Mouse (Mus musculus): ENCODE results near the gene Aprt. TPM values are rescaled to one million over a fixed set of nuclear protein-coding genes. Genes with fewer than 3 reads are reported as not detected.

Gene Aprt
- total and polyA plus RNA-seq, 2 experiments from 2014 or later = 97.2 to 157 TPM

DNA sequence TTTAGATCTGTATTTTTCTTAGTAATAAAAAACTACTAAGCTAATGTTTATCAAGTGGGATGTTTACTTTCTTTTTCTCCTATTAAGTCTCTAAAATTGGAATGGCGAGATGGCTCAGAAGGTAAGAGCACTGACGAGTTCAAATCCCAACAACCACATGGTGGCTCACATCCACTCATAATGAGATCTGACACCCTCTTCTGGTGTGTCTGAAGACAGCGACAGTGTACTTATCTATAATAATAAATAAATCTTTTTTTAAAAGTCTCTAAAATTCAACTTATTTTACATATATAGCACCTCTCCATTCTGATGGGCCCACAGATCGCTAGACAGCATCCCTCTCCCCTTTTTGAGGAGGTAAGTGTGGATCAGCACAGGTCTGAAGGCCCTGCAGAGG lies 33.5 kb upstream of the Aprt start:
- Histone ChIP-seq H3K27me3 (ENCODE audit: insufficient read depth, low read length) (no peaks in the 10 kb centered on the region), H3K9ac (replicated peaks; ENCODE audit: low read length, poor library complexity, severe bottlenecking) (no peak overlapping the region; the same call in 1 of the 2 replicates), H3K36me3 (ENCODE audit: insufficient read depth, low read length) (peaks cover 8% of the 10 kb centered on the region; the same call in 1 of the 2 replicates), H3K4me2 (ENCODE audit: low read depth, low read length, poor library complexity, severe bottlenecking) (peak overlapping the region; percentile 70), H3K9me3 (ENCODE audit: low read length) (no peaks in the 10 kb centered on the region), H3K4me1 (ENCODE audit: insufficient read depth, low read length) (peaks cover 6% of the 10 kb centered on the region; the same call in 1 of the 2 replicates), H3K4me3 (ENCODE audit: low read depth, low read length) (peak overlapping the region; percentile 75), H3K27ac (ENCODE audit: low read depth, low read length) (no peak overlapping the region)
- WGBS = 43% methylated on average over 4 of the region's 4 CpGs
- DNase-seq (ENCODE audit: low spot score) (no peak), ATAC-seq (ENCODE audit: low FRiP score) (no peak)
- peak; percentile 42 for TF ChIP-seq CTCF (IDR thresholded peaks at IDR 0.05)

- Histone ChIP-seq H3K4me2 (ENCODE audit: low read depth, low read length, poor library complexity, severe bottlenecking) (no peak overlapping the region), H3K27me3 (ENCODE audit: insufficient read depth, low read length) (no peaks in the 10 kb centered on the region), H3K9ac (replicated peaks; ENCODE audit: low read length, poor library complexity, severe bottlenecking) (no peak overlapping the region), H3K4me3 (ENCODE audit: low read depth, low read length) (no peak overlapping the region), H3K36me3 (ENCODE audit: insufficient read depth, low read length) (0 out of 2 replicates have a peak, but pooled peaks cover 4% of the 10 kb centered on the region), H3K9me3 (ENCODE audit: low read length) (no peaks in the 10 kb centered on the region), H3K27ac (ENCODE audit: low read depth, low read length) (no peak overlapping the region), H3K4me1 (ENCODE audit: insufficient read depth, low read length) (no peaks in the 10 kb centered on the region)
- no peak for TF ChIP-seq CTCF (IDR thresholded peaks at IDR 0.05)
- 83% methylated on average over 11 of the region's 12 CpGs for WGBS
- DNase-seq (ENCODE audit: low spot score) = no peak
- no peak for ATAC-seq (ENCODE audit: low FRiP score)
Observed at GRCm38 (mm10) chr8:122606810-122607209, 30.1 kb upstream of the Aprt start.

DNA sequence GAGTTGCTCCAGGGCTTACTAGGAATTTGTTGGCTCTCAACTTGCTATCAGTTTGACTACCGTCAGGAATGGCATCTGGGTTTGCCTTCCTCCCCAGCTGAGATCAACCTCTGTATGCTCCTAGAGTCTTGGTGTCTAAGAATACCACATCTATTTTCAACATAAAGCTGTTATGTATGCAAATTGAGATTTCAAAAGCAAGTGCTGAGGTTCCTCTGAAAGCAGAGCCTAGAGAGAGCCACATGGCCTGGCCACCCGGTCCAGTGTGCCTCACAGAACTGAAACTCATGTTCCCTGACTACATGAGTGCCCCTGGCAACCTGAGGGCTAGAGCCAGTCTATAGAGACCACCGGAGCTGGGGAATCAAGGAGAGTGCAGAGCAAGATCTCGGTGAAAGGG lies 28.7 kb upstream of the Aprt start:
- ATAC-seq (ENCODE audit: low FRiP score) (no peak), DNase-seq (ENCODE audit: low spot score) (no peak)
- TF ChIP-seq CTCF (IDR thresholded peaks at IDR 0.05) = no peak
- Histone ChIP-seq H3K9ac (replicated peaks; ENCODE audit: low read length, poor library complexity, severe bottlenecking) (no peak overlapping the region), H3K4me1 (ENCODE audit: insufficient read depth, low read length) (no peaks in the 10 kb centered on the region), H3K4me2 (ENCODE audit: low read depth, low read length, poor library complexity, severe bottlenecking) (no peak overlapping the region), H3K27me3 (ENCODE audit: insufficient read depth, low read length) (no peaks in the 10 kb centered on the region), H3K4me3 (ENCODE audit: low read depth, low read length) (no peak overlapping the region), H3K27ac (ENCODE audit: low read depth, low read length) (no peak overlapping the region), H3K9me3 (ENCODE audit: low read length) (no peaks in the 10 kb centered on the region), H3K36me3 (ENCODE audit: insufficient read depth, low read length) (0 out of 2 replicates have a peak, but pooled peaks cover 13% of the 10 kb centered on the region)
- WGBS = 81% methylated on average over 4 of the region's 4 CpGs

- WGBS = 83% methylated on average over 1 of the region's 1 CpGs
Observed at GRCm38 (mm10) chr8:122604640-122605039, 27.9 kb upstream of the Aprt start.

DNA sequence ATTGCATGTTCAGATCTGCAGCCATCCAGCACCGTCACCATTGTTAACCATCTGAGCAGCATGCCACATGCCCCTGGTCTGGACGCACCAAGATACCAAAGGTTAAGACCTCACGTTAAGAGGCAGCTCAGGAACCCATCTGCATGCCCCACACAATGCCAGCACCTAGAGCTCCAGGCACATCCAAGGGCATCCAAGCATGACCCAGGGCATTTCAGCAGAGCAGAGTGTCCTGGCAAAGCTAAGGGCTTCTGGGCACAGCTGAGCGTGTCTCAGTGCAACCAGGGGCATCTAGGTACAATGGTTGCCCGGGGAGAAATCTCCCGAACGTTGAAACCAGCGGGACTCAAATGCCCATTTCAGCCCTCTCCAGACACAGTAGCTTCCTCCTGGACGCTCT lies 24.0 kb upstream of the Aprt start:
- no peak for ATAC-seq (ENCODE audit: low FRiP score)
- Histone ChIP-seq H3K27me3 (ENCODE audit: insufficient read depth, low read length) (no peaks in the 10 kb centered on the region), H3K36me3 (ENCODE audit: insufficient read depth, low read length) (0 out of 2 replicates have a peak, but pooled peaks cover 29% of the 10 kb centered on the region), H3K4me3 (ENCODE audit: low read depth, low read length) (no peak overlapping the region), H3K9ac (replicated peaks; ENCODE audit: low read length, poor library complexity, severe bottlenecking) (no peak overlapping the region), H3K4me2 (ENCODE audit: low read depth, low read length, poor library complexity, severe bottlenecking) (no peak overlapping the region), H3K4me1 (ENCODE audit: insufficient read depth, low read length) (no peaks in the 10 kb centered on the region), H3K27ac (ENCODE audit: low read depth, low read length) (no peak overlapping the region), H3K9me3 (ENCODE audit: low read length) (no peaks in the 10 kb centered on the region)
- no peak for DNase-seq (ENCODE audit: low spot score)
- no peak for TF ChIP-seq CTCF (IDR thresholded peaks at IDR 0.05)
- 90% methylated on average over 9 of the region's 9 CpGs for WGBS

More at GRCm38 (mm10) chr8:122604640-122605039, 27.9 kb upstream of the Aprt start:
- Histone ChIP-seq H3K9ac (replicated peaks; ENCODE audit: low read length, poor library complexity, severe bottlenecking) (no peak overlapping the region), H3K36me3 (ENCODE audit: insufficient read depth, low read length) (0 out of 2 replicates have a peak, but pooled peaks cover 16% of the 10 kb centered on the region), H3K9me3 (ENCODE audit: low read length) (no peaks in the 10 kb centered on the region), H3K27me3 (ENCODE audit: insufficient read depth, low read length) (no peaks in the 10 kb centered on the region), H3K4me1 (ENCODE audit: insufficient read depth, low read length) (no peaks in the 10 kb centered on the region), H3K4me2 (ENCODE audit: low read depth, low read length, poor library complexity, severe bottlenecking) (no peak overlapping the region), H3K4me3 (ENCODE audit: low read depth, low read length) (no peak overlapping the region), H3K27ac (ENCODE audit: low read depth, low read length) (no peak overlapping the region)
- no peak for TF ChIP-seq CTCF (IDR thresholded peaks at IDR 0.05)
- DNase-seq (ENCODE audit: low spot score) (no peak), ATAC-seq (ENCODE audit: low FRiP score) (no peak)

GRCm38 (mm10) chr8:122596031-122596430 lies 19.3 kb upstream of the Aprt start:
- 50% methylated on average over 4 of the region's 4 CpGs for WGBS
- Histone ChIP-seq H3K9me3 (ENCODE audit: low read length) (no peaks in the 10 kb centered on the region), H3K36me3 (ENCODE audit: insufficient read depth, low read length) (peaks cover 36% of the 10 kb centered on the region; the same call in 1 of the 2 replicates), H3K27me3 (ENCODE audit: insufficient read depth, low read length) (no peaks in the 10 kb centered on the region), H3K9ac (replicated peaks; ENCODE audit: low read length, poor library complexity, severe bottlenecking) (no peak overlapping the region), H3K4me2 (ENCODE audit: low read depth, low read length, poor library complexity, severe bottlenecking) (no peak overlapping the region), H3K4me3 (ENCODE audit: low read depth, low read length) (no peak overlapping the region), H3K27ac (ENCODE audit: low read depth, low read length) (no peak overlapping the region), H3K4me1 (ENCODE audit: insufficient read depth, low read length) (no peaks in the 10 kb centered on the region)
- TF ChIP-seq CTCF (IDR thresholded peaks at IDR 0.05) = no peak
- no peak for DNase-seq (ENCODE audit: low spot score)
- no peak for ATAC-seq (ENCODE audit: low FRiP score)
